Mouse (Mus musculus) kidney, embryonic 16.5 days (tissue): ENCODE measurements around the gene Slc9a6. TPM values are rescaled to one million over a fixed set of nuclear protein-coding genes. Genes with fewer than 3 reads are reported as not detected.

Source experiments
- ATAC-seq: fragments of 200-750 bp; cut with Nextera tagmentation; 2 replicates; pipeline ENCODE4 v1.8.0; 2017; ENCODE audit warnings: moderate TSS enrichment; ENCODE audit not compliant: low FRiP score, low TSS enrichment
- H3K27ac ChIP-seq: fragments of 300-500 bp; sonication (generic); 2 replicates; pipeline ENCODE4 v1.5.1; 2014; ENCODE audit warnings: low read length
- H3K27me3 ChIP-seq: fragments of 300-500 bp; sonication (generic); 2 replicates; pipeline ENCODE4 v1.6.1; 2014; ENCODE audit warnings: low read length, control low read depth, mixed read lengths; ENCODE audit not compliant: insufficient read depth
- H3K36me3 ChIP-seq: fragments of 300-500 bp; sonication (generic); 2 replicates; pipeline ENCODE4 v1.6.1; 2014; ENCODE audit warnings: low read length, control low read depth, mixed read lengths; ENCODE audit not compliant: insufficient read depth
- H3K4me1 ChIP-seq: fragments of 300-500 bp; sonication (generic); 2 replicates; pipeline ENCODE4 v1.6.1; 2014; ENCODE audit warnings: low read length, control low read depth, mixed read lengths; ENCODE audit not compliant: insufficient read depth
- H3K4me2 ChIP-seq: fragments of 300-500 bp; sonication (generic); replicated peaks from 2 replicates; pipeline ENCODE4 v1.6.1; 2014; ENCODE audit warnings: low read depth, low read length
- H3K4me3 ChIP-seq: fragments of 300-500 bp; sonication (generic); 2 replicates; pipeline ENCODE4 v1.5.1; 2014; ENCODE audit warnings: mild to moderate bottlenecking, low read length
- H3K9ac ChIP-seq: fragments of 300-500 bp; sonication (generic); replicated peaks from 2 replicates; pipeline ENCODE4 v1.6.1; 2014; ENCODE audit warnings: low read length
- H3K9me3 ChIP-seq: fragments of 300-500 bp; sonication (generic); 2 replicates; pipeline ENCODE4 v1.6.1; 2016; ENCODE audit warnings: low read length, control low read depth
- WGBS: fragments of 180-500 bp; shearing (Covaris S2); extraction: QIAGEN DNeasy Blood & Tissue Kit; methylation state at CpG from one replicate; pipeline ENCODE4 v1.1.7; 2014; 5-methylcytosine and 5-hydroxymethylcytosine counted together
- polyA plus RNA-seq: library from polyadenylated mRNA; unstranded; fragments of >200 nt; fragmentation: Nextera tagmentation; extraction: Ambion mirVana; gene quantifications from 2 replicates; pipeline ENCODE4 v1.2.1, GENCODE M21; 2015

The Slc9a6 gene
- polyA plus RNA-seq, 1 experiment from 2014 or later: 13.1 TPM

DNA sequence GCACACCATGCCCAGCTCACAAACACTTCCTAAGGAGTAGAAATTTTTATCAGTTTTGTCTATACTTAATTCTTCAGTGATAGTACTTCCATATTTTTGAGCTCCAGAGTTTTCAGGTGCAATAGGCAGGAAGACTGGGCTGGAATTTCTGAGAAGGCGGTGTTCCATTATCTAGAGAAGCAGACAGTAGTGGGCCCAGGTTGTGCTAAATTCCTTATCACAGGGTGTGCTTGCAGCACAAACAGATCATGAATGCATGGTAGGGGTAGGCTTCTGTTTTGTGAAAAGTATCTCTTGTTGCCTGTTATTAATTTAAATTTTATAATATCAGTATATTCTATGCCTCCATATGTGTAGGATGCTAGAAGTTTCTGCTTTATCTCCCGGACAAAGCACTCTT is 5.7 kb downstream of the Slc9a6 start:
- Histone ChIP-seq H3K36me3 (no peaks in the 10 kb centered on the region), H3K4me3 (no peak overlapping the region), H3K27me3 (no peaks in the 10 kb centered on the region), H3K4me1 (no peaks in the 10 kb centered on the region; the same call in 1 of the 2 replicates), H3K4me2 (no peak overlapping the region), H3K9ac (no peak overlapping the region), H3K9me3 (no peaks in the 10 kb centered on the region), H3K27ac (no peak overlapping the region)
- ATAC-seq: no peak
- whole genome bisulfite sequencing: 95% methylated on average over 2 of the region's 2 CpGs

DNA sequence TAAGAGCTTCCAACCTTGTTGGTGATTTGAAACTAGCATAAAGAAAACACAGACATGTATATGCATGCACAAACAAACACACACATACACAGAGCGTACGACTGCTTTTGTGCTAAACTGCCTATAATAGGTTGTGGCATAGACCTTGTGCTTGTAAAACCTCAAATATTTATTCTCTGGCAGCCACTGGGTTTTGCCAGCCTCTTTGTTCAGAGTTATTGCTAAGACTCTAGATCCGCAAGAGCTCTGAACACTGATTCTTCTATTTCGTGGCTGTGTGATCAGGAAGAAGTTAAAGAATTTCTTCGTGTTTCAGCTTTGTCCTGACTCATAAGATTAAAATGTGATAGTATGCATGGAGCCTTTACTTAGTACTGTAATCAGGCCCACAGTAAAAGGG is 26.6 kb downstream of the Slc9a6 start:
- no peaks in the 10 kb centered on the region; the same call in 1 of the 2 replicates for H3K27me3 ChIP-seq
- H3K27ac ChIP-seq: no peak overlapping the region
- H3K4me3 ChIP-seq: no peak overlapping the region
- WGBS: 90% methylated on average over 5 of the region's 5 CpGs
- H3K4me1 ChIP-seq: no peaks in the 10 kb centered on the region
- no peak overlapping the region for H3K4me2 ChIP-seq
- no peaks in the 10 kb centered on the region for H3K36me3 ChIP-seq
- H3K9me3 ChIP-seq: no peaks in the 10 kb centered on the region
- H3K9ac ChIP-seq: no peak overlapping the region
- ATAC-seq: no peak

DNA sequence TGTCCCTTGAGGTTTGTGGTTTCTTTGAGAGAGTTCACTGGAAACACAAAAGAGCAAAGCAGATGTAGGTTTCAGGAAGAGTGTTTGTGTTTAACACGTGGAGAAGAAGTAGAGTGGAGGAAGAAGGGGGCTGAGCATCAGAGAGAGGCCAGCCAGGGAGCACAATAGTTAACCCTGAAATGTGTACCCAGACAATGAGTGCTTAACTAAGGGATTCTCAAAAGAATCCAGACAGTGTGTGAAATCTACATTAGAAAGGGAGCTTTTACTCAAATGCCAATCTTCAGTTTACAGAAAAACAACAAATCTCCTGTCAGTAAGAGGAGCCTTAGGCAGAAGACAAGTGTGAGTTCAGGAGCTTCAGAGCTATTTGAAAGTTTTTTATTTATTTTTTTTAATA is 30.5 kb downstream of the Slc9a6 start:
- no peaks in the 10 kb centered on the region for H3K36me3 ChIP-seq
- H3K27ac ChIP-seq: no peak overlapping the region
- no peaks in the 10 kb centered on the region for H3K4me1 ChIP-seq
- no peaks in the 10 kb centered on the region; the same call in 1 of the 2 replicates for H3K27me3 ChIP-seq
- no peak overlapping the region for H3K9ac ChIP-seq
- no peak for ATAC-seq
- H3K4me3 ChIP-seq: no peak overlapping the region
- no peak overlapping the region for H3K4me2 ChIP-seq
- 21% methylated on average over 1 of the region's 1 CpGs for WGBS
- no peaks in the 10 kb centered on the region for H3K9me3 ChIP-seq

DNA sequence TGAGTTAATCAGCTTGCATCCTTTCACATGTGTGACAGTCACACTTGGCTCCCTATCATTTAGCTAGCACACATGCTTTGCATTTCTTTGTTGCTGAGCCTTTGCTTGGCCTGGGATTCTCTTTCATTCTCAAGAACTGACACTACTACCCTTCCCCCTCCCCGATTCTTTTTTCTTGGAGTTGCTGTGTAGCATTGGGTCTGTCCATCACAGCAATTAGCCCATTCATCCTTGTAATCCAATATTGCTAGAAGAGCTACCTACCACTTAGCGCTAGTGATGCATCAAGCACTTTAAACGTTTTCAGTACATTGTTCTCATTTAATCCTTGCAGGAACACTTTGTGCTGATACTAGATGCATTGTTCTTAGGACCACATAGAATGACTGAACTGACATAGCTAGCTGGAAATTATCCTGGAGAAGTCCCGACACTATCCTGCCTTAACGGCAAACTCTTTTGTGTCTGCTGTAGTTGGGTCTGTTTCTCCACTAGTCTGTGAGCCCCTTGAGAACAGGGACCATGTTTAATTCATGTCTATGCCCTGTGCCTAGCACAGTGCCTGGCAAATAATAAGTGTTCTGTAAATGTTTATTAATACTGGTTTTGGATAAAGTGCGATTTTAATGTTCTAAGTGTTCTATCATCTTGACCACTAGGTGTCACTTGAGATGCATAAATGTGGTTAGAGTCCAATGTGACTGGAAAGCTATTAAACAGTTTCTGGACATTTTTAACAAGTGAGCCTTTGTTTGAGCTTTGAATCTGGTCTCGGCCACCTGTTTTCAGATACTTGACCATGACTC is 40.2 kb downstream of the Slc9a6 start:
- no peak overlapping the region for H3K9ac ChIP-seq
- H3K4me2 ChIP-seq: no peak overlapping the region
- H3K27ac ChIP-seq: no peak overlapping the region
- H3K4me1 ChIP-seq: no peaks in the 10 kb centered on the region
- no peak overlapping the region for H3K4me3 ChIP-seq
- no peaks in the 10 kb centered on the region for H3K27me3 ChIP-seq
- no peaks in the 10 kb centered on the region for H3K9me3 ChIP-seq
- no peak for ATAC-seq
- 57% methylated on average over 7 of the region's 7 CpGs for WGBS
- no peaks in the 10 kb centered on the region for H3K36me3 ChIP-seq

DNA sequence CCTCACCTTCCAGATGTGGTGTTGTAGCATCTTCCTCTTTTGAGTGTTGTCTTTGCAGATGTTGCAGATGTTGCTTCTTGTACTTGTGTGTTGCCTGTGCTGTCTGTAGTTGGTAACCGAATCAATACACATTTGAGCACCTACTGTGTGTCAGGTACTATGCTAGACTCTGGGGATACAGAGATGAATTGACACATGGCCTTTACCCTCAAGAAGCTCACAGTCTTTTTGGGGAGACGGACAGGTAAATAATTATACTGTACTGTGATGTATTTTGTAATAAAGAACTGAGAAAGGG is 40.7 kb downstream of the Slc9a6 start:
- no peaks in the 10 kb centered on the region for H3K9me3 ChIP-seq
- no peak overlapping the region for H3K4me3 ChIP-seq
- no peak; the same call in 1 of the 2 replicates for ATAC-seq
- H3K4me1 ChIP-seq: no peaks in the 10 kb centered on the region
- no peaks in the 10 kb centered on the region for H3K27me3 ChIP-seq
- WGBS: 91% methylated on average over 2 of the region's 2 CpGs
- no peak overlapping the region for H3K9ac ChIP-seq
- no peaks in the 10 kb centered on the region for H3K36me3 ChIP-seq
- H3K4me2 ChIP-seq: no peak overlapping the region
- H3K27ac ChIP-seq: no peak overlapping the region

DNA sequence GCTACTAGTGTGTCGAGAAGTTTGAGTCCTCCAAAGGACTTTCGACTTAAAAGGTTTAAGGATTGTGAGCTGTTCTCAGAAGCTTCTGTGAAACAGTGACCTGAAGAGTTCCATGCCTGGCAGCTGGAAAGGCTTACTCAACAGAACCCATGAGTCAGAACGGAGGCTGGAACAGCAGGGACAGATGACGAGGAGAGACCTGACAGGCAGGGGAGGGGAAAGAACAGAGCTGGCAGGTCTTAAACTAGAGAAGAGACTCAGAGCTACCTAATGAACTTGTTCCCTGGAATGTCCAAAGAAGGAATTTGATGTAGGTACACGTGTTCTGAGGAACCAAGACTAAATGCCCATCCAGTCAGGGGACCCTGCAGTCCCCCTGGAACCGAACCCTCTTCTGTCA is 41.3 kb downstream of the Slc9a6 start:
- Histone ChIP-seq H3K4me1 (no peaks in the 10 kb centered on the region), H3K9me3 (no peaks in the 10 kb centered on the region), H3K9ac (no peak overlapping the region), H3K4me2 (no peak overlapping the region), H3K36me3 (no peaks in the 10 kb centered on the region), H3K27ac (no peak overlapping the region), H3K4me3 (no peak overlapping the region), H3K27me3 (no peaks in the 10 kb centered on the region)
- 75% methylated on average over 6 of the region's 6 CpGs for WGBS
- ATAC-seq: no peak

DNA sequence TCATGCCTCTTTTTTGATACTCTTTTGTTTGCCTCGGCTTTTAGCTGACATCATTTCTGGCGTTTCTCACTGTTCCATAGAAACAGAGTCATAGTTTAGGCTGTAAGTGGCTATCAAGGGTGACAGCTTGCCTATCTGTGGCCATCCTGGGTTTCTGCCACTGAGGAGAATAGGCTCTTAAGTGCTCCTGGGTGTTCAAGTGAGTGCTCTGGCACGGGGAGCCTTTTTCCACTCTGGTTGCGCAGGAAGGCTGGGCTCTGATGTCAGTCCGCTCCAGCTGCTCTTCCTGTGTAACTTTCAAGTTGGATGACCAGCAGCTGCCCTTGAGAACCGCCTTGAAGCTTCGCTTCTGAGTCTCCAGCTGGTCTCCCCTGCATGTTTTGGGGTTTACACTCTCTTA is 42.2 kb downstream of the Slc9a6 start:
- no peaks in the 10 kb centered on the region for H3K27me3 ChIP-seq
- no peaks in the 10 kb centered on the region for H3K9me3 ChIP-seq
- no peaks in the 10 kb centered on the region for H3K36me3 ChIP-seq
- no peak overlapping the region for H3K4me3 ChIP-seq
- H3K9ac ChIP-seq: no peak overlapping the region
- H3K27ac ChIP-seq: no peak overlapping the region
- ATAC-seq: no peak
- H3K4me1 ChIP-seq: no peaks in the 10 kb centered on the region
- WGBS: 74% methylated on average over 7 of the region's 7 CpGs
- H3K4me2 ChIP-seq: no peak overlapping the region

DNA sequence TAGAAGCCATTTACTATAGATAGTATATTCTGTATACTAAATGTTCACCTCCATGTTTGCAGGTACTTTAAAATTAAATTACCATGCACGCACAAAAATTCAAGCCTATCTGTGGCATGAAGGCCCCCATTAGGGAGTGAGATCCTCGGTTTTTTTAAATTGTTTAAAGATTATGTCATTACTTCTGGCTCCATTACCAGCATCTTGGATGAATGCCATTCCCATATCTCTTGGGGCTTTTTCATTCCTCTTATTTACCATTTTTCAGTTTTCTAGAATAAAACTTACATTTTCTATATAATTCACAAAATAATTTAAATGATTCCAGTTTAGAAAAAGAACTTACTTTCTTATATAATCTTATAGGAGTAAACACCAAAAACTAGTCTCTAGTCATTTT is 46.1 kb downstream of the Slc9a6 start:
- Histone ChIP-seq H3K9ac (no peak overlapping the region), H3K4me3 (no peak overlapping the region), H3K9me3 (no peaks in the 10 kb centered on the region), H3K4me2 (no peak overlapping the region), H3K4me1 (no peaks in the 10 kb centered on the region), H3K27me3 (no peaks in the 10 kb centered on the region), H3K36me3 (no peaks in the 10 kb centered on the region), H3K27ac (no peak overlapping the region)
- WGBS: 68% methylated on average over 2 of the region's 2 CpGs
- ATAC-seq: no peak

DNA sequence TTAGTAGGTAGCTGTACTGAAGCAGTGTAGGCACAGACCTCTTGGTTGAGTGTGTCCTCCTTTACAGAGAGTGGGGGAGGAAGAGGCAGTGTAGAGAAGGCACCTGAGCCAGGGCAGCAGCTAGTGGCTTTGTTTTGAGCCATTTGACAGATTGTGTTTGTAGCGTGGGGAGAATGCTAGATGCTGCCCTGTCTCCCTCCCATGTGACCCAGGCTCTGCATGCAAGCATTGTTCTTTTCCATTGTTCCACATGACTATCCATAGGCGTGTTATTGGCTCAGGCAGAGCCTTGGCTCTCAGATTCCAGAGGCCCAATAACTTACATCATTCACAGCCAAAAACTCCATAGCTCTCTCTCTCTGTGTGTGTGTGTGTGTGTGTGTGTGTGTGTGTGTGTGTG is 49.7 kb downstream of the Slc9a6 start:
- no peaks in the 10 kb centered on the region for H3K27me3 ChIP-seq
- H3K9me3 ChIP-seq: no peaks in the 10 kb centered on the region
- no peak overlapping the region for H3K4me2 ChIP-seq
- 58% methylated on average over 2 of the region's 2 CpGs for WGBS
- no peak overlapping the region for H3K27ac ChIP-seq
- H3K4me3 ChIP-seq: no peak overlapping the region
- H3K36me3 ChIP-seq: no peaks in the 10 kb centered on the region
- H3K4me1 ChIP-seq: no peaks in the 10 kb centered on the region
- no peak for ATAC-seq
- no peak overlapping the region for H3K9ac ChIP-seq

DNA sequence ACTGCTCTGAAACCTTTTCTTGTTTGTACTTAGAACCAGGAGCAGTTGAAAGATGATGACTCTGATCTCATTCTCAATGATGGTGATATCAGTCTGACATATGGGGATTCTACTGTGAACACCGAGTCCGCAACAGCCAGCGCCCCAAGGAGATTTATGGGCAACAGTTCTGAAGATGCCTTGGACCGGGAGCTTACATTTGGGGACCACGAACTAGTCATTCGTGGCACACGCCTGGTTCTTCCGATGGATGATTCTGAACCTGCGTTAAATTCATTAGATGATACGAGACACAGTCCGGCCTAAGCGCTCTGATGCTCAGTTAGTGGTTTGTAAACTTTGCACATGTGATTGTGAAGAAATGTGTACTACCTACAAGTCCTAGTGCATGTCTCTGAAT is 51.6 kb downstream of the Slc9a6 start:
- Histone ChIP-seq H3K9me3 (no peaks in the 10 kb centered on the region), H3K4me3 (no peak overlapping the region), H3K4me2 (no peak overlapping the region), H3K27me3 (no peaks in the 10 kb centered on the region), H3K9ac (no peak overlapping the region), H3K27ac (no peak overlapping the region), H3K36me3 (no peaks in the 10 kb centered on the region), H3K4me1 (no peaks in the 10 kb centered on the region)
- 88% methylated on average over 12 of the region's 12 CpGs for WGBS
- no peak for ATAC-seq
